Comparison of ENCODE assay signal across 7 mouse cellular contexts in genomic region chr10:44530067-44530360, GRCm38 (mm10). TPM values are rescaled to one million over a fixed set of nuclear protein-coding genes. Genes with fewer than 3 reads are reported as not detected.
DNase-seq lines count a peak whose midpoint lies in the region; ATAC-seq and TF ChIP-seq lines count a peak whose summit lies in the region.

No protein-coding gene starts in this region.

- H3K4me1 ChIP-seq in lung, embryonic 15.5 days = peaks cover 28% of the 10 kb centered on the region
- peaks cover 12% of the 10 kb centered on the region for H3K4me1 ChIP-seq in forebrain, embryonic 12.5 days
- peaks cover 12% of the 10 kb centered on the region for H3K4me1 ChIP-seq in limb, embryonic 14.5 days (ENCODE audit: control insufficient read depth, insufficient read depth, low read length)
- no peaks in the 10 kb centered on the region for H3K4me1 ChIP-seq in stomach, embryonic 15.5 days

- no peaks in the 10 kb centered on the region for H3K36me3 ChIP-seq in lung, embryonic 15.5 days
- H3K36me3 ChIP-seq in forebrain, embryonic 12.5 days (replicated peaks) = no peaks in the 10 kb centered on the region
- H3K36me3 ChIP-seq in limb, embryonic 14.5 days (ENCODE audit: control insufficient read depth, insufficient read depth, low read length) = no peaks in the 10 kb centered on the region
- no peaks in the 10 kb centered on the region for H3K36me3 ChIP-seq in stomach, embryonic 15.5 days

- no peak overlapping the region for H3K27ac ChIP-seq in lung, embryonic 15.5 days
- H3K27ac ChIP-seq in forebrain, embryonic 12.5 days = no peak overlapping the region
- H3K27ac ChIP-seq in limb, embryonic 14.5 days (replicated peaks; ENCODE audit: low read depth, low read length) = no peak overlapping the region
- no peak overlapping the region for H3K27ac ChIP-seq in stomach, embryonic 15.5 days

- H3K27me3 ChIP-seq in lung, embryonic 15.5 days = peaks cover 36% of the 10 kb centered on the region
- H3K27me3 ChIP-seq in forebrain, embryonic 12.5 days = peaks cover 61% of the 10 kb centered on the region
- peaks cover 21% of the 10 kb centered on the region; the same call in 1 of the 2 replicates for H3K27me3 ChIP-seq in limb, embryonic 14.5 days (ENCODE audit: control insufficient read depth, insufficient read depth, low read length)
- H3K27me3 ChIP-seq in stomach, embryonic 15.5 days (replicated peaks) = peaks cover 22% of the 10 kb centered on the region; the same call in 1 of the 2 replicates

- no peak for DNase-seq in lung, postnatal 25 days (ENCODE audit: low spot score)
- no peak for DNase-seq in limb, embryonic 14.5 days (ENCODE audit: low spot score)
- DNase-seq in adrenal gland, adult 8-10 months = no peak
- no peak for DNase-seq in spleen, postnatal 14 days (ENCODE audit: low spot score in 2 of 2)

- no peak overlapping the region; the same call in 1 of the 2 replicates for H3K9ac ChIP-seq in lung, embryonic 15.5 days
- H3K9ac ChIP-seq in forebrain, embryonic 12.5 days = peak overlapping the region; percentile 45; the same call in 1 of the 2 replicates
- H3K9ac ChIP-seq in limb, embryonic 14.5 days (ENCODE audit: low read depth, low read length, severe bottlenecking) = peak overlapping the region; percentile 53; the same call in 1 of the 2 replicates
- H3K9ac ChIP-seq in stomach, embryonic 15.5 days = no peak overlapping the region

- peak overlapping the region; percentile 58 for H3K4me3 ChIP-seq in lung, embryonic 15.5 days
- peak overlapping the region; percentile 47 for H3K4me3 ChIP-seq in forebrain, embryonic 12.5 days (replicated peaks)
- H3K4me3 ChIP-seq in limb, embryonic 14.5 days (replicated peaks; ENCODE audit: low read length) = peak overlapping the region; percentile 52
- peak overlapping the region; percentile 58 for H3K4me3 ChIP-seq in stomach, embryonic 15.5 days (replicated peaks)

- no peak for ATAC-seq in lung, embryonic 15.5 days (ENCODE audit: borderline replicate concordance, extremely low read depth, low FRiP score, low TSS enrichment)
- ATAC-seq in forebrain, embryonic 12.5 days (ENCODE audit: low FRiP score) = no peak
- no peak for ATAC-seq in limb, embryonic 14.5 days (ENCODE audit: low FRiP score, low read depth)
- no peak for ATAC-seq in stomach, embryonic 15.5 days (ENCODE audit: insufficient read depth, low FRiP score, low read depth)

- 5% methylated on average over 5 of the region's 5 CpGs for WGBS in lung, embryonic 15.5 days
- 3% methylated on average over 5 of the region's 5 CpGs for WGBS in forebrain, embryonic 12.5 days
- 1% methylated on average over 5 of the region's 5 CpGs for WGBS in limb, embryonic 14.5 days
- 11% methylated on average over 5 of the region's 5 CpGs for WGBS in stomach, embryonic 15.5 days

- H3K4me2 ChIP-seq in lung, embryonic 15.5 days = peak overlapping the region; percentile 80
- peak overlapping the region; percentile 68 for H3K4me2 ChIP-seq in forebrain, embryonic 12.5 days
- H3K4me2 ChIP-seq in limb, embryonic 14.5 days (replicated peaks; ENCODE audit: low read depth, low read length, severe bottlenecking) = peak overlapping the region; percentile 81
- H3K4me2 ChIP-seq in stomach, embryonic 15.5 days = peak overlapping the region; percentile 96

- no peak for TF ChIP-seq POLR2A in limb, embryonic 14.5 days (IDR thresholded peaks at IDR 0.05; ENCODE audit: borderline replicate concordance, extremely low read depth, insufficient read depth, insufficient read length)

- H3K9me3 ChIP-seq in lung, embryonic 15.5 days = no peaks in the 10 kb centered on the region
- H3K9me3 ChIP-seq in forebrain, embryonic 12.5 days = no peaks in the 10 kb centered on the region
- H3K9me3 ChIP-seq in limb, embryonic 14.5 days (ENCODE audit: control insufficient read depth, low read length) = no peaks in the 10 kb centered on the region
- no peaks in the 10 kb centered on the region for H3K9me3 ChIP-seq in stomach, embryonic 15.5 days

RNA-seq across cellular contexts. Expression of gene Prdm1, which starts 1.7 kb away (rescaled TPM):
- polyA plus RNA-seq in lung, embryonic 15.5 days (2015; fragmentation: Nextera tagmentation; extraction: Ambion mirVana) = 1.6 and 1.7 TPM in 2 replicates
- 0.86 and 1.1 TPM in 2 replicates for polyA plus RNA-seq in forebrain, embryonic 12.5 days (2016; fragmentation: Nextera tagmentation; extraction: Ambion mirVana)
- polyA plus RNA-seq in limb, embryonic 14.5 days (2012; rRNA removed) = 4.8 and 6.2 TPM in 2 replicates
- 5.7 and 6.1 TPM in 2 replicates for polyA plus RNA-seq in limb, embryonic 14.5 days (2014; fragmentation: Nextera tagmentation; extraction: Ambion mirVana)
- polyA plus RNA-seq in stomach, embryonic 15.5 days (2015; fragmentation: Nextera tagmentation; extraction: Ambion mirVana) = 6.4 and 6.9 TPM in 2 replicates
- total RNA-seq in adrenal gland, adult 8-10 months (2022) = 1 to 10 TPM; 2.2 to 7.7 (median 5.6) TPM

Comparison
In these comparisons a context has a peak if more than half of its experiments do, and no peak if none do; other contexts are left out.
1. H3K9ac ChIP-seq: peak in forebrain, embryonic 12.5 days (single experiment) and limb, embryonic 14.5 days (single experiment); none in lung, embryonic 15.5 days (single experiment) and stomach, embryonic 15.5 days (single experiment).
2. Peak in every context shown above with its lines, with median percentiles within 50 percentile points of each other: H3K4me2 ChIP-seq and H3K4me3 ChIP-seq.